Mouse (Mus musculus): ENCODE measurements around the gene Adam23. TPM values are rescaled to one million over a fixed set of nuclear protein-coding genes. Genes with fewer than 3 reads are reported as not detected.

The Adam23 gene
- total RNA-seq (2021), result 1 to 10 TPM; 1.4 to 1.8 TPM
- long read RNA-seq, experiment 1, result 0 reads
- long read RNA-seq, experiment 2, result 0 reads

DNA sequence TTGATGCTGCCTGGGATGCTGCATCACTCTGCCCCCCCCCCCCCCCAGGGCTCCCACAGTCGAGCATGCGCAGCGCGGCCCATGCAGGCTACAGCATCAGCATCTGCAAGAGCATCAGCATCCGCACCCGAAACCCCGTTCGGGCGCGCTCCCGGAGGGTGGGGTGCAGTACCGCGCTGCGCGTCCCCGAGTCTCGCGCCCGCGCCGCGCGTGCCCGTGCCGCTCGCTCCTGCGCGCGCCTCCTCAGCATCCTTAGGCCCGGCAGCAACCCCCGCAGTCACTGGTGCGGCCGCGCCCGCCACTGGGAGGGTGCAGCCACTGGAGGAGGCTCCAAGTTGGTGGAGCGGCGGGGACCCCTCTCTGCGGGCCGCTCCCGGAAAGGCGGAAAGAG lies at the start of gene Adam23:
Gene Adam23, plus strand, starts transcription at position 236 of the 391 bp plus-strand sequence.
- intact Hi-C loops (cut with DNase I), result no loop called here
- DNase-seq, result peak in 1 of 2 experiments; percentile 16

DNA sequence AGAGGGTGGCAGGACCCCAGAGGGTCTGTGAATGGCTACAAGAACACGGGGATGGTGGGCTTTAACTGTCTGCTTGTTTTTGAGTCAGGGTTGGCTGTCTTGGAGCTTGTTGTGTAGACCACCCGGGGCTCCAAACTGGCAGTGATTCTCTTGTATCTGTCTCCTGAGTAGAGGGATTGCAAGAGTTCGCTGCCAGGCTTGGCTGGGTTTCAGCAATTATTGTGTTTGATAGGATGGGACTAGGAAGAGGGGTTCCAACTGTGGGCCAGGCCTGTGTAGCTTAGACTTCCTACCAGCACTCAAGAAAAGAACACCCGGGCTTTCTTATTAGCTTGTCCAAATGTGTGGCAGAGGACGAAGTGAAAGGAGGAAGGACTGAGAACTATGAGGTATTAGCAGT lies 44.6 kb upstream of the Adam23 start:
- intact Hi-C loops (cut with DNase I), result loop anchor here (10.0 kb wide), 1 partner anchor 254 kb away; no protein-coding TSS in a partner anchor
- no peak for DNase-seq

DNA sequence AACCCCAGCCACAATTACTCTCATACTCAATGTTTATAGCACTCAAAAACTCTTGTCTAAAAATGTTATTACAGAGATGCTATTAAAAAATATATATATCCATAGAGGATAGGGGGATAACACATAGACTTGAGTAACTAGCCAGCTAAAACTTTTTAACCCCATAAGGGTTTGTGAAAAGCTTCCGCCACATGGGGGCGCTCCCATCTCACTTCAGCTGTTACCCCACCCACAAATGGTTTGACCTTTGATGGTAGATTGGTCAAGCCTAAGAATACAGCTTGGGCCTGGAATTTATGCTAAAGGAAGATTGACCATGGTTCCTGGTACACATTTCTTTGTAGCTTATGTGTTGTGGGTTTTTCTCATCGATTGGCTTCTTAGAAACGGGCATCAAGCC lies 42.1 kb upstream of the Adam23 start:
- intact Hi-C loops (cut with DNase I), result loop anchor here (10.0 kb wide), 1 partner anchor 251 kb away; no protein-coding TSS in a partner anchor
- DNase-seq, result peak in 1 of 2 experiments; percentile 7

DNA sequence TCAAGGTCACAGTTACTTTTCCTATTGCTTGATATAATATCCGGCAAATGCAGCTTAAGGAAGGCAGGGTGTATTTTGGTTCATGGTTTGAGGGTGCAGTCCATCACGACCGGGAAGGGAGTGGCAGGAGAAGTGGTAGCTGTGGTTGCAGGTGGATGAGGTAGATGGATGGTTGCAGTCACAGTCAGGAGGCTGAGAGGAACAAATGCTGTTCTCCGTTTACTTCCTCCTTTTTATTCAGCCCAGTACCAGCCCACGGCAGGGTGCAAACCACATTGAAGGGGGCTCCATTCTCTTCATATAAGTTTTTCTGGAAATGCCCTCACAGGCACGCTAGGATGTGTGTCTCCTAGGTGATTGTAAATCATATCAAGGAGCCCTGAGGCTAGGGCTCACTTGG lies 37.3 kb upstream of the Adam23 start:
- no peak for DNase-seq
- intact Hi-C loops (cut with DNase I), result loop anchor here (10.0 kb wide), 1 partner anchor 246 kb away; no protein-coding TSS in a partner anchor

DNA sequence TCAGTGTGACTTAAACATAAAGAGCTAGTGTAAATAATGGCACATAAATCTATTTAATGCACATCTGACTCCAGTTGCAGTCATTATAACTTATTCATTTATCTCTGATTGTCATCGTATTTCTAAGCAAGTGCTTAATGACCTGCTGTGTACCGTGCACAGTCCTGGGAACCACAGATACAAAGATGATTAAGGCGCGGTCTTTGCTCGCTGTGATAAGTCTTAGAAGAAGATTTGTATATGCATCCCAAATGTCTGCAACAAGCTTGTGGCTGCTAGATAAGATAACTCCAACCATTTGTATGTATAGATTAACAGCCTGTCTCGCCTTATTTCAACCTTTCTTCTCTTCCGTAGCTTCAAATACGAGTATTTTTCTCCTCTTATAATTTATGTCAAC lies 27.2 kb upstream of the Adam23 start:
- intact Hi-C loops (cut with DNase I), result no loop called here
- DNase-seq, result no peak

DNA sequence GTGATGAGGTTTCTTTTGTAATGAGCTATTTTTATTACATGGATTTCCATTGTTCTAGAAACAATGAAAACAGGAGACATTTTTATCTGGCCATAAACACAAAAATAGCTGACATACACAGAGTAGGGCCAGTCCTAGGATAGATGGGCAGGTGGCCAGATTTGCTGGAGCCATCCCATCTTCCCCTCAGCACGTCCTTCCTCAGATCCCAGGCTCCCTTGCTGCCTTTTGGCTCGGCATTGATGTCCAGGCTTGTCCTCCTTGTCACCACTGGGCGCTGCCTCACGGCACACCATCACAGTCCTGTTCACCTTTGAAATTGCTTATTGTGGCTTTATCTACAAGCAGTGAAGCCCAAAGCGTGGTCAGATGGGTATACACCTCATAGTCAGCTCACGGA lies 15.0 kb upstream of the Adam23 start:
- no peak for DNase-seq
- intact Hi-C loops (cut with DNase I), result no loop called here

DNA sequence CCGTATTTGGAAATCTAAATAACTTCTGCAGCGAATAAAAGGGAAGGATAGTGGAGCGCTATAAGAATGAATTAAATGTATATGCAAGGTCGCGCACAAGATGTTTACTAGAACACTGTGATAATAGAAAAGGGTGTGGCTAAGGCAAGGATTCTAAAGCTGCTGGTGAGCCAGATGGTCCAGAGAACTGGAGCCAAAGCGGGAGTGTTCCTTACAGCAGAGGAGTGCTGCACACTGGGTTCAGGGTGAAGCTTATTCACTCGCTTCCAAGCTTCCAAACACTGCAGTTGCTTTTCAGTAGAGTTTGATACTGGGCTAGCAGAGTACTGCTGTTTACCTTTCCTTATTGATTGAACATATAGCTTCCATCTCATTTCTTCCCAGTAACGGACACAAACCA lies 14.5 kb upstream of the Adam23 start:
- no peak for DNase-seq
- intact Hi-C loops (cut with DNase I), result no loop called here

DNA sequence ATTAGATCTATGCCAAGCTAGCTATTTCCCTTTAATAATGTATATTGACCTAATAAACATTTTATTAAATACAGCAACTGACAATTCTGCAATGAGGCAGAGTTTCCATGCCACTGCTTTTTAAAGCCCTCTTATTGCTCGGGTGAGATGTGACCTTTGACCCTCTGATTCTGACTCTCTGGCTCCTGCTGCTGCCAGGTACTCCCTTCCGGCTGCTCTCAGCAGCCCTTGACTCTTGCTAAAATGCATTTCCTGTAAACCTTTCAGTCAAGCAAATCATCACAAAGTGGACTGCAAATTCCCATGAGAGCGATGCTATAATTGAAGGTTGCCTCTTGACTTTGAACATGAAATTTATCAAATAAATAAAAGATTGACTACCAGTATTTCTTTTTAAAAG lies 13.8 kb upstream of the Adam23 start:
- intact Hi-C loops (cut with DNase I), result no loop called here
- DNase-seq, result no peak

DNA sequence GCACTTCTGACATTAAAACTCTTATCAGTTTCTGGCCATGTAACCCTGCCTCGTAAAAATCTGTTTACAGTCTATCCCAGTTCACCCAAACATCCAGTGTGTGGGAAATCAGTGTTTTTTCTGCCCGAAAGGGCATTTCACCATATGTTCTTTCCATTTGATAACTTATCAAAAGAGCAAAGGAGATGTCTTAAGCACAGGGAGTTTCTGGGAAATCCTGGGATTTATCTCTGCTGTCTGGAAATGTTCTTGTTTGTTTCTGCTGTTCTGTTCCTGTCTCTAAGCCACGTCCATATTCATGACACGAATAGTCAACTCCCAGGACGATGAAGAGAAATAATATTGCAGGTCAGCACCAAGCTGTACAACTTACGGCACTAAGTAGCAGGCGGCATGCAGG lies 11.6 kb upstream of the Adam23 start:
- intact Hi-C loops (cut with DNase I), result no loop called here
- no peak for DNase-seq

DNA sequence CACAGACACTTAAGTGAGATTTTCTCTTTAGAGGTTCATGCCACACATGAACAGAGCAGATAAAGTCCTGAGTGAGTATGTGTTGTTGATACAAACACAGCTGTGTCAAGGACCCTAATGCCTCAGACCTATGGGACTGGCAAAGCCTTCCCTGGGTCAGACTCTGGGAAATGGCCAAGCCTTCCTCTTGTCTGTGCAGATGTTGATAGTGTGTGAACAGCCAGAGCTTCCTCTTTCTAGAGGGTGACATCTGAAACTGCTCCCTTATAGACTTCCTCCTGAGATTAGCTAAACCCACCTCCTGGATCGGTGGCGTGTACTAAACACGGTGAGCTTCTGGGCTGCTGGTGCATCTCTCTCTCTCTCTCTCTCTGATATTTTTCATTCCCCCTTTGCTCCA lies 8.2 kb upstream of the Adam23 start:
- no peak for DNase-seq
- intact Hi-C loops (cut with DNase I), result no loop called here

DNA sequence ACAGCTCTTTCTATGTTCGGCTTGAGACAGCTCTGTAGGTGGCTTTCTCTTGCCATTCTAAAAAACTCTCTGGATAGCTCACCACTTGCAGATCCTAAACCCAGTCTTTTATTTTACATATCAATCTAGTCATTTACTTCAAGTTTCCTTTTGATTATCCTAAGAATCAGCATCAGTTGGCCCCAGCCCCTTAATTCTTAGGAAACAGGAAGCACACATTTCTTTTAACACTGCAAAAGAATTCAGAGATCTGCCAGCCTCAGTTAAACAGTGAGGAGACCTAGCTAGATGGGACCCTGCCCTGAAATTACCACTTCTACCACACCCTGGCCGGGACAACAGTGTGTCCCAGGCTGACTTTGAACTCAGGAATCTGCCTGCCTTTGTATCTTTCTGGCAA lies 3.5 kb upstream of the Adam23 start:
- intact Hi-C loops (cut with DNase I), result no loop called here
- no peak for DNase-seq

DNA sequence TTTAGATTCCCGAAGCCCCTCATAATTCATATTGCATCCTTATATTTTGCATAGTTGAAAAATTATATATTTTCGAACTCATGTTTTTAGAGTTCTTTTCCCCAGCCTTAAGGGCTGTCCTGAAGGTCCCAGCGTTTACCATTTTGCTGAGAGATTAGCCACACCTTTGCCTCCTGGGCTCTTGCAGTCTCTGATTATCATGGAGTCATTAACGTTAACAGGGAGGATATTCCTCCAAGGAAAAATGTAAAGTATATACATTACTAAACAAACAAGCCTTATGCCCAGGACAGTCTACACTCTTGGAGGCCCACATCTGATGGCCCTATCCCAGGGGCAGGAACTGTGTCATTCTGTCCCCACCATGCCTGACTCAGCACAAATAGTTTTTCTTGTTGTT lies 3.1 kb upstream of the Adam23 start:
- intact Hi-C loops (cut with DNase I), result no loop called here
- DNase-seq, result no peak

DNA sequence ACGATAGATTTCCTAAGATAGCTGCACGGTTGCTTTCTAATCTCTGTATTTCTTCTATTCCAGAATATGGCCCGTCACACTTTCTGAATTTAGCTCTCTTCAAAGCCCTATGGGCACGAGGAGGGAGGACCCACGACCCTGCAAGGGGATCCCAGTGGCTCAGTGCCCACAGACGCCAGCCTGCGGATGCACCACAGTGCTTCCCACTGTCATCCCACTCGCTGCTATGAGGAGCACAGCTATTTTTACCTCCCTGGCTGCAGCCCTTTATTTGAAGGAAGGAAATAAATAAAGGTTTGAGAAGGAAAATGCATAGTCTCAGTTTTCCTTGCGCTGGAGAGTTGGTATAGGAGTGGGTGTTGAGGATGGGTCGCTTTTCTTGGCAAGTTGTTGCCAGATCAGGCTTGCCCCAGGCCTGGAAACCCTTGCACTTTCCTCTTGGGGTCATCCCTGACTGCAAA lies 512 bp upstream of the Adam23 start:
- DNase-seq, result no peak
- intact Hi-C loops (cut with DNase I), result no loop called here

DNA sequence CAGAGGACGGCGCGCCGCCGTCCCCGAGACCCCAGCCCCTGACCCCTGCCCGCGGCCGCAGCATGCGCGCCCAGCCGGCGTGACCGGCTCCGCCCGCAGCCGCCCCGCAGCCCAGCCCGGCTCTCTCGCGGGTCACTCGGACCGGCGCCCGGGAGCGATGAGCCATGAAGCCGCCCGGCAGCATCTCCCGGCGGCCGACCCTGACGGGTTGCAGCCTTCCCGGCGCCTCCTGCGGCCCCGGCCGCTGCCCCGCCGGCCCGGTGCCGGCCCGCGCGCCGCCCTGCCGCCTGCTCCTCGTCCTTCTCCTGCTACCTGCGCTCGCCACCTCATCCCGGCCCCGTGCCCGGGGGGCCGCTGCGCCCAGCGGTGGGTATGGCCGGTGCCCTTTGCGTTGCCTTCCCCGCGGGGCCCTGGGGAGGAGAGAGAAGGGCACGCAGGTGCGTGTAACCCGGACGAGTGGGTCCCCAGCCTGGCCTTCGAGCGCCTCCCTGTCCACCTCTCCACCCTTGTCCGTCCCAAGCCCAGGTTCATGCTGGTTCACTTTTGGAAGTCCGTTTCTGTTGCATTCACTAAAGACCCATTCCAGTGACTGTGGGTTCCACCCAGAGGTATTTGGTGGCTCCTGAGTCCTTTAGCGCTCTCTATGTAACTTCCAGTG lies 485 bp downstream of the Adam23 start:
- peak in 1 of 2 experiments; percentile 16 for DNase-seq
- intact Hi-C loops (cut with DNase I), result no loop called here

DNA sequence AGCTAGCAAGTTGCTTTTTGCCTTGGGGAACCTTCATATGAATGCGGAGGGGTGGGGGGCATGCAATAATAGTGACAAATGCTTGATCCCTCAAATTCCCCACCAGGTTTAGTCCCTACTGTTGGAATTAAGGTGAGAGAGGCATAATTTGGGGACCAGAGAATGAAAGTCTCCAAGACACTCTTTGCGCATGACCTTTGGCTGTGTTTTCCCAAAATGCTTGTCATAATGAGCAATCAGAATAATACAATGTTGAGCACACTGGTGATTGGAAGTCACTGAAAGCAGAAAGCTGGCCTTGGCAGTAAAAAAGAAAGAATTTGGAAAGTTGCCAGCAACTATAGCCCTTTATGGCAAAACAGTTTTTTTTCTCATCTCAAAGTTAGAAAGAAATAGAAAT lies 1.0 kb downstream of the Adam23 start:
- no peak for DNase-seq
- intact Hi-C loops (cut with DNase I), result no loop called here

DNA sequence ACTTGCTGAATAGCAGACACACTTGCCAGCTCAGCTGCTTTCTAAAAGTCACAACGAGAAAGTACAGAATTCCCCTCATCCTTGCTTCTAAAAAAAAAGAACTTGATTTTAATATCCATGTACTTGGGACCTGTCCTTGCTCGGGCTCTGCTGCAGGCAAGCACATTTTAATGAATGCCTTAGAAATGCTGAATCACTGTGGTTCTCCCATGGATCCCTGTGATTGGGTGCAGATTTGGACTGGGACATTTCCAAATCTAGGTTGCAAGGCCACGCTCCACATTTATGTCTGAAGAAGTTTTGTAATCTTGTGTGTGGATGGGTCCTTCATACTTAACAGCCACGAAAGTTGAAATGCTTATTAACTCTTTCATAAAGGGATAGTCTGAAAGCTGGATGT lies 4.4 kb downstream of the Adam23 start:
- intact Hi-C loops (cut with DNase I), result no loop called here
- no peak for DNase-seq

DNA sequence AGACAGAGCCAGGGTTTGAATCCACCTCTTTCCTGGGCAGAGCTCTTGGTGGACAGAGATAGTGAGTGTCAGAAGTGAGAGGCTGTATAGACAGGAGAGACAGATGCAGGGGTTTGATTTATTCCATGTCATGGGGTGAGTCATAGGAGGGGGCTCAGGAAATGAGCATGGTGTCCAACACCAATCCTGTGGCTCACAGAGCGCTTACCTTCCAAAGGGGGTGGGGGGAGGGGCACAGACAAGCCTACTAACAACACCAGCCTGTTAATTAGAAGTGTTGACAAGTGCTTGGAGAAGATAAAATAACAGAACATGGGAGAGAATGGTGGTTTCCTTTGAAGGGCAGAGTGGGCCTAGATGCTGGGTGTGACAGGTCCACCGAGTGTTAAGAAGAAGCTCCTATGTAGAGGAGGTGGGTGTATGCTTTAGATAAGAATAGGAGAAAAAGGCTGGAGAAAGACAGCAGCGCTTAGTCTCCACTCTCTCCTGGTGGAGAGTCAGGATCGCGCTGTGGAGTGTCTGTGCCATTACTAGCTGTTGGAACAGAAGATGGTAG lies 7.7 kb downstream of the Adam23 start:
- intact Hi-C loops (cut with DNase I), result no loop called here
- DNase-seq, result no peak

DNA sequence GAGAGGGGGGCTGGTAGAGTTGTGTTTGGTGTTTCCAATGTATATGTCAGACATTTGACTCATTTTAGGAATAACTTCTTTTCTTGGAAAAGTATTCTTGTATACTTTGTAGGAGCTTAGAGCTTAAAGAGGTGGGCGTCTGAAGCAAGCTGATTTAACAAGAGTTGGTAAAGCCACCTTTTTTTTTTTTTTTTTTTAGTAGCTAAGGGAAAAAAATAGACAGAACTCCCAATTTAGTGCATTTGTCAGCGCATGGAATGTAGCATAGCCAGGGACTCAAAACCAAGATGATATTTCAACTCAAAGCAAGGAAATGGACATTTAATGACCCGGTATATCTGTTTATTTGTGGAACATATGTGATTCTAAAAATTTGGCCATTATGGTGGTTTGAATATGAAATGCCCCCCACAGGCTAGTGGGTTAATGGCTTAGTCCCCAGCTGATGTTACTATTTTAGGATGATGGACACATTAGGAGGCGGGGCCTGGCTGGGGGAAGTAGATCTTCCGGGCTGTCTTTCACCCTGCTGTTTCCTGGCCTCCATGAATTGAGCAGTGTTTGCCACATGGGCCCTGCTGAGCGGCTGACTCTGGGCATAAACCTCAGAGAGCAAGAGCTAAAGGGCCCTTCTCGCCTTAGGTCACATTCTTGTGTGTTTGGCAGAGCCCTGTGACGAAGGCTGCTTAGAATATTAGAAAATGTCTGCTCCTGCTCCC lies 12.3 kb downstream of the Adam23 start:
- DNase-seq, result no peak
- intact Hi-C loops (cut with DNase I), result no loop called here

DNA sequence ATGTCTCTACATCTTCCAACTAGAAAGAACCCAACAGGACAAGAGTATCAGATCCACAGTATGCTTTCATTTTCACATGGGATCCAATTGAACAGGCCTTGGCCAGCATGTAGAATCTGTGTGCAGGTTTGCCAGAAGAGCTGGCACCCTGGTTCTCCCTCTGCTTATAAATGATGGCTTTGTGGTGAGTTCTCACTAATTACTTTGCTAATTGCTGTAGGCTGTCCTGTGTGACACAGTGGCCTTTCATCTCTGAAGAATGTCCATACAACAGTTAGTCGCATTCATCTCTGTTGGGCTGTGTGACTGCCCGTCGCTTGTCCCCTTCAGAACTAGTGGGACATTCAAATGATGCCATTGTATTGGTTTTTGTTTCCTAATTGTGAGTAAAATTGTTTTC lies 13.5 kb downstream of the Adam23 start:
- no peak for DNase-seq
- intact Hi-C loops (cut with DNase I), result no loop called here

DNA sequence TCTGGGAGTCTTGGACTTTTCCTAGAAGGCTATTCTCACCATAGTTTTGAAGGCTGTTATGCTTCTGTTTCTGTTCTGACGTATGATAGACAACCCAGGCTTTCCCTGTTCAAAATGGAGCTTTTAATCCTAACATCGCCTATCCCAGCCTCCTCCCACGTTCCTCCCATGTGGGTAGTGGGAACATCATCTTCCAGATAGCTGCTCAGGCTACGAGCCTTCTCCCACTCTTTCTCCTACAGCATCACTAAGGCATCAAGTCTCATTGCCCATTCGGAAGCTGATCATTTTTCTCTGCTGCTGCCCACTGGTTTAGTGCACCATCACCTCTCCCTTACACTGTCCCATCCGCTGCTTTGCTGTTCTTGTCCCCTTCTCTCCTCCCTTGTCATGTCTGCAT lies 14.2 kb downstream of the Adam23 start:
- intact Hi-C loops (cut with DNase I), result no loop called here
- DNase-seq, result no peak

DNA sequence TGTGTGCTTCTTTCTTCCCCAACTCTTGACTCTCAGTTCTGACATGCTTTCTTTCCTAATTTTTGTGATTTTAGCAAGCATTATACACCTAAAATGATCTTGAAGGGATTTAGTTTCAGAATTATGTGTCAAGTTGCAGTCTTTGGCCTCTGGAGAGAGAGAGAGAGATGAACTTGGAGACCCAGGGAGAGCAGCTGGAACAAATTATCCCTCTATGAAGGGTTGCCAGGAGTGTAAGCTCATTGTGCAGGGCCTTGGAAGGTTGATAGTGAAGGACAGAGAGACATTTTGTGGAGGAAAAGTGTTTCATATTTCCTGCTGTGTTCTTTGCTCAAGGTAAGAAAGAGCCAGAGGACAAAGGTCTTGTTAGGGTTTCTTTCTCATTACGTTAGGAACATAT lies 18.8 kb downstream of the Adam23 start:
- intact Hi-C loops (cut with DNase I), result no loop called here
- no peak for DNase-seq

DNA sequence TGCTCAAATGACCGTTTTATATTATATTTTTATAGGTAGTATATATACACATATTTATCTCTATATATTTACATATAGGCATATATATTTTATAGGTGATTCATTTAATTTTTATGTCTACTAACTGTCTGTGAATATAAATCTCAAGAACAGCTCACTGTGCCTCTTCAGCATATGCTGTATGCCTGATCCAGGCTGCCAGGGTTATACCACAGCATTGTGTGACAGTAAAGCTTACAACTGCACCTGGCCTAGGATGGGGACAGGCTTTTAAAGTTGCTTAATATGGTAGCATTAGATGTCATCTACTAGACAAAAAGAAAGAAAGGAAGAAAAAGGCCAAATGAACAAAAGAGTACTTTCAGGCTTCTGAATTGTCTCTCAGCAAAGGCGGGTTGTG lies 27.6 kb downstream of the Adam23 start:
- intact Hi-C loops (cut with DNase I), result no loop called here

More for the DNA sequence above, 27.6 kb downstream of the Adam23 start:
- no peak for DNase-seq
